Mouse (Mus musculus) kidney, embryonic 14.5 days (tissue): ENCODE results near the gene Ppp1r16b. TPM values are rescaled to one million over a fixed set of nuclear protein-coding genes. Genes with fewer than 3 reads are reported as not detected.

ENCODE experiments used
- ATAC-seq: fragments of 200-750 bp; cut with Nextera tagmentation; 2 replicates; pipeline ENCODE4 v1.8.0; 2017; ENCODE audit warnings: moderate number of reproducible peaks, mild to moderate bottlenecking, moderate TSS enrichment, moderate library complexity; ENCODE audit not compliant: low FRiP score, low TSS enrichment
- H3K27ac ChIP-seq: fragments of 300-500 bp; sonication (generic); 2 replicates; pipeline ENCODE4 v1.5.1; 2014; ENCODE audit warnings: low read depth, mild to moderate bottlenecking, low read length, moderate library complexity, mixed read lengths
- H3K27me3 ChIP-seq: fragments of 300-500 bp; sonication (generic); 2 replicates; pipeline ENCODE4 v1.6.1; 2014; ENCODE audit warnings: mild to moderate bottlenecking, low read length; ENCODE audit not compliant: control insufficient read depth, insufficient read depth
- H3K36me3 ChIP-seq: fragments of 300-500 bp; sonication (generic); 2 replicates; pipeline ENCODE4 v1.6.1; 2014; ENCODE audit warnings: low read length, mixed read lengths; ENCODE audit not compliant: control insufficient read depth, insufficient read depth
- H3K4me1 ChIP-seq: fragments of 300-500 bp; sonication (generic); 2 replicates; pipeline ENCODE4 v1.6.1; 2014; ENCODE audit warnings: low read length, mixed read lengths; ENCODE audit not compliant: control insufficient read depth, insufficient read depth
- H3K4me2 ChIP-seq: fragments of 300-500 bp; sonication (generic); replicated peaks from 2 replicates; pipeline ENCODE4 v1.6.1; 2014; ENCODE audit warnings: low read depth, mild to moderate bottlenecking, low read length
- H3K4me3 ChIP-seq: fragments of 300-500 bp; sonication (generic); 2 replicates; pipeline ENCODE4 v1.5.1; 2014; ENCODE audit warnings: mild to moderate bottlenecking, low read length
- H3K9ac ChIP-seq: fragments of 300-500 bp; sonication (generic); 2 replicates; pipeline ENCODE4 v1.6.1; 2014; ENCODE audit warnings: low read depth, mild to moderate bottlenecking, low read length, moderate library complexity
- H3K9me3 ChIP-seq: fragments of 300-500 bp; sonication (generic); 2 replicates; pipeline ENCODE4 v1.6.1; 2016; ENCODE audit warnings: low read length; ENCODE audit not compliant: control insufficient read depth
- whole genome bisulfite sequencing: fragments of 180-500 bp; shearing (Covaris S2); extraction: QIAGEN DNeasy Blood & Tissue Kit; methylation state at CpG from one replicate; pipeline ENCODE4 v1.1.7; 2014; 5-methylcytosine and 5-hydroxymethylcytosine counted together
- polyA plus RNA-seq: library from polyadenylated mRNA; unstranded; fragments of >200 nt; fragmentation: Nextera tagmentation; extraction: Ambion mirVana; gene quantifications from 2 replicates; pipeline ENCODE4 v1.2.1, GENCODE M21; 2014

Ppp1r16b gene
- polyA plus RNA-seq, 1 experiment from 2014 or later, result 17.3 TPM

DNA sequence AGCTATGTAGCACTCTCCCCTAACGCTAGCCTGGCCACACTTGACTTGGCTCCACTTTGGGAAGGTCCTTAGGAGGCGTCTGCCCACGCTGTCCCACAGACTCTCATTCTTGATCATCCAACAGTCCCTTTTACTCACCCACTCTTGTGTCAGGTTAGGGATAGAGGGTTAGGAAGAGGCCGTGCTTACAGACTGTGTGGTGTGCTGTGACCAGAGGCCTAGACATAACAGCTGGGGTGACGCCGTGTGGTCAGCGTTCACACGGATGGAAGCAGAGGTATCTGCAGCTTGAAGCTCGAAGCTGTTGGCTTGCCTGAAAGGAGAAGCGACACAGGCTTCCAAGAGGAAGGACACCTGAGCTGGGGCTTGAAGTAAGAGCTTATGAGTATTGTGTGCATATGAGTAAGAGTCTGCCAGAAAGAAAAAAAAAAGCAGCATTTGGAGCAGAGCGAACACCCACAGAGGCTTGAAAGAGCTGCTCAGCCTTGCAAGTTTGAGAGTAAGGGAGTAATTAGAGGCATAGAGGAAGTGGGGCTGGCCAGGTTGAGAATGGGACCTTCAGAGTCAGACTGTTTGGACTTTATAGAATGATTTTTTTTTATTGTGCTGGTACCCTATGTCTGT is 78.4 kb downstream of the Ppp1r16b start:
- H3K4me3 ChIP-seq, result no peak overlapping the region
- no peaks in the 10 kb centered on the region for H3K4me1 ChIP-seq
- H3K4me2 ChIP-seq, result no peak overlapping the region
- no peaks in the 10 kb centered on the region for H3K27me3 ChIP-seq
- no peaks in the 10 kb centered on the region for H3K36me3 ChIP-seq
- ATAC-seq, result no peak
- no peaks in the 10 kb centered on the region for H3K9me3 ChIP-seq
- H3K9ac ChIP-seq, result no peak overlapping the region
- no peak overlapping the region for H3K27ac ChIP-seq
- 87% methylated on average over 11 of the region's 11 CpGs for WGBS

DNA sequence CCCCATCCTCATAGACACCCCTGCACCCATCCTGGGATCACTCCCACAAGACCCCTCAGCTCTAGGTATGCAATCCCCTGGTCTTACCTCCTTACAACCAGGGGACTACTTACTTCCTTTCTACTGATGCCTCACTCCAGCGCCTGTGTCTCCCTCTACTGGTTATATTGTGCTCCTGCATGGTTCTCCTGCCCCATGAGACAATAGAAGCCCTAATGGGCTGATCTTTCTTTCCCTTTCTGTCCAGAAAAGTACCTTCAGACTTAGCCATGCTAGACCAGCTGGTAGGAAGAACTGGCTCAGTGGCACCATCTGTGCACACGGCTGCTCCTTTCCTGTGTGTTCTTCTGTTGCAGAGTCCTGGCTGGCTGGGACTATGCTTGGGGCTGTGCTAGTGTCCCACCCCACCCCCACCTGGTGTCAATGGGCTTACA is 79.9 kb downstream of the Ppp1r16b start:
- no peaks in the 10 kb centered on the region for H3K9me3 ChIP-seq
- H3K27me3 ChIP-seq, result no peaks in the 10 kb centered on the region
- peak; percentile 65; the same call in 1 of the 2 replicates for ATAC-seq
- no peak overlapping the region for H3K4me3 ChIP-seq
- no peak overlapping the region for H3K27ac ChIP-seq
- WGBS, result 21% methylated on average over 2 of the region's 2 CpGs
- H3K9ac ChIP-seq, result no peak overlapping the region
- H3K36me3 ChIP-seq, result no peaks in the 10 kb centered on the region
- H3K4me2 ChIP-seq, result no peak overlapping the region
- no peaks in the 10 kb centered on the region for H3K4me1 ChIP-seq

DNA sequence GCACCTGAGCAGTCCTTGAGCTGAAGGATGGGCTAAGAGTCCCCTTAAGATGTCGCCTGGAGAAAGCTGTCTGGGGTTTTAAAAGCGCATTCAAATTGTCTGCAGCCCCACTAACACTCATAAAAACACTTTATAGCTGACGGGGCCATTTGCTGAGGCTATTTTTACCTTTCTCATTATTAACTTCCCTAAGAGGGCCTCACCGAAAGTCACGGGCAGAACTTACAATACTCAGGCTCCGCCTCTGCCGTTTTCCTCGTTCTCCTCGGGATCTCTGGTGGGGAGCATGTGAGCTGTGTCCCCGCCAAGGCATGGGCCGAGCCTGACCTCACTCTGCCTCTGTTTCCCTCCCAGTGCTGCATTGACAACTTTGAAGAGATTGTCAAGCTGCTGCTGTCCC is 81.0 kb downstream of the Ppp1r16b start:
- H3K4me2 ChIP-seq, result no peak overlapping the region
- H3K27me3 ChIP-seq, result no peaks in the 10 kb centered on the region

DNA sequence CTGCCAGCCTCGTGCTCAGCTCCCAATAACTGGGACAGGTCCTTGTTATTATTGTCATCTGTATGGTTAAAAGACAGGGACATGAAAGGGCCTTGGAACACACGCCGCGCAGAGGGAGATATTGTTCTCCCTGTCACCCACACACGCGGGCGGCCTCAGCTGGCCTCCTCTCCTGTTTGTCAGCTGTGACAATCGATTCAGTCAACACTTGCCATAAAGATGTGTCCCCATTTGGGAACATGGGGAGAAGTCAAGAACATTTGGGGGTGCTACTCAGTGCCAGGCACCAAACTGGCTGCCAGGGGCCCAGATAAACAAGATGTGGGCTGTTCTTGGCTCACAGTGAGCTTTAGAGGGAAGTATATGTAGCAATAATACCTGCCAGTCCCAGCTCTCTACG is 84.2 kb downstream of the Ppp1r16b start:
- Histone ChIP-seq H3K4me2 (no peak overlapping the region), H3K4me1 (peaks cover 2% of the 10 kb centered on the region; the same call in 1 of the 2 replicates), H3K4me3 (no peak overlapping the region), H3K27ac (no peak overlapping the region), H3K27me3 (no peaks in the 10 kb centered on the region), H3K36me3 (no peaks in the 10 kb centered on the region), H3K9me3 (no peaks in the 10 kb centered on the region), H3K9ac (no peak overlapping the region)
- 87% methylated on average over 9 of the region's 9 CpGs for WGBS
- ATAC-seq, result no peak

More for the DNA sequence above, 81.0 kb downstream of the Ppp1r16b start:
- H3K36me3 ChIP-seq, result no peaks in the 10 kb centered on the region
- 54% methylated on average over 11 of the region's 11 CpGs for WGBS
- H3K27ac ChIP-seq, result no peak overlapping the region
- H3K9ac ChIP-seq, result no peak overlapping the region
- no peak for ATAC-seq
- no peaks in the 10 kb centered on the region for H3K4me1 ChIP-seq
- no peaks in the 10 kb centered on the region for H3K9me3 ChIP-seq
- no peak overlapping the region for H3K4me3 ChIP-seq

DNA sequence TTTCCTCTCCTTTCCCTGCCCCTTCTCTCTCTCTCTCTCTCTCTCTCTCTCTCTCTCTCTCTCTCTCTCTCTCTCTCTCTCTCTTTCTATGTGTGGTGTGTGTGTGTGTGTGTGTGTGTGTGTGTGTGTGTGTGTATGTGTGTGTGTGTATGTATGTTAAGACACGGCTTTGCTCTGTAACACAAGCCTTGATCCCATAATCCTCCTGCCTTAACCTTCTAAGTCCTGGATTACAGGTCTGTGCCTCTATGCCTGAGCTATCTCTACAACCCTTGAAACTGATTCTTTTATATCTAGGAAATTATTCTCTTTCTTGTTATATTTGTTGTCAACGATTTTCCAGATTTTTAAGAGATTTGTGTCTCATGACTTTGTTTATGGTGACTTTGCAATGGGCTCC is 95.0 kb downstream of the Ppp1r16b start:
- no peaks in the 10 kb centered on the region for H3K9me3 ChIP-seq
- no peak for ATAC-seq
- H3K4me2 ChIP-seq, result no peak overlapping the region
- no peak overlapping the region for H3K27ac ChIP-seq
- WGBS, result 71% methylated on average over 2 of the region's 2 CpGs
- H3K4me3 ChIP-seq, result no peak overlapping the region
- no peaks in the 10 kb centered on the region for H3K27me3 ChIP-seq
- no peaks in the 10 kb centered on the region; the same call in none of the 2 replicates for H3K36me3 ChIP-seq
- no peaks in the 10 kb centered on the region for H3K4me1 ChIP-seq
- no peak overlapping the region for H3K9ac ChIP-seq

DNA sequence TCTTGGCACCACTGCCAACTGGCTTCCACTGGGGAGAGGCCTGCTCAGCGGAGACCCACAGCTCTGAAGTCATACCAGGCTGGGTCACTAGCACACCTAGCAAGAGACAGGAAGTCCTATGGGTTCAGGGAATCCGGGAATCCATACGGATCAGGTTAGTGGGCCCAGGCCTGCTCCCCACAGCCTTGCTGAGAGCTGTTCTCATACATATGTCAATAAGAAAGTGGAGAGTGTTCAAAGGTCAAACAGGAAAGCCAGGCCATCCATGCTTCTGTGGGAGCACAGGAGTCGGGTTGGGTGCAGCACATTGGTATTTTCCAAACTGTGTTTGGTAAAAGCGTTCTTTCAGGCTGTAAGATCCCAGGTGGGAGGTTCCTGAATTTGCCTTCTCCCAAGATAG is 97.1 kb downstream of the Ppp1r16b start:
- Histone ChIP-seq H3K9me3 (no peaks in the 10 kb centered on the region), H3K4me2 (no peak overlapping the region), H3K9ac (no peak overlapping the region), H3K4me1 (no peaks in the 10 kb centered on the region), H3K27me3 (no peaks in the 10 kb centered on the region), H3K4me3 (no peak overlapping the region), H3K36me3 (no peaks in the 10 kb centered on the region; the same call in none of the 2 replicates), H3K27ac (no peak overlapping the region)
- WGBS, result 87% methylated on average over 5 of the region's 5 CpGs
- no peak for ATAC-seq

DNA sequence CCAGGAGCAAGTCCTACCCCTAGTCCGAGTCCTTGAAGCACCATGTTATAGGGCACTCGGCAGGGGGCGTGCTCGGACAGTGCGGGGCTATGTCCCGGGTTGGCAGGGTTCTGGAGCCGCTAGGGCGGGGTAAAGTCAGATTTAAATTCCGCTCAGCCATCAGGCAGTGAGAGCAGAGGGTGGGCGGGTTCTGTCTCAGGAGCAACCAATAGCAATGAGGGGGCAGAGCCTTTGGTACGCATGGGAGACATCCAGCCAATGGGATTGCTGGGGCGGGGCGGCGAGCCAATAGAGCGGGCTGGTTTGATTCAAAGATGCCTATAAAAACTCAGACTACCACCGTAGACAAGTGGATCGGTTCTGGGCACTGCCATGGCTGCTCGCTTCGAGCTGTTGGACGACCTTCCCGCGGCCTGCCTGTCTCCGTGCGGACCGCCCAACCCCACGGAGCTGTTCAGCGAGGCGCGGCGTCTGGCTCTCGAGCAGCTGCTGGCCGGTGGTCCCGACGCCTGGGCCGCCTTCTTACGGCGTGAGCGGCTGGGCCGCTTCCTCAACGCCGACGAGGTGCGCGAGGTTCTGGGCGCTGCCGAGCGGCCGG is 102.6 kb downstream of the Ppp1r16b start, which contains the start of gene Fam83d:
Fam83d (plus strand) TSS at position 352 of the 598 bp plus-strand sequence.
- Histone ChIP-seq H3K27ac (peak within 1 kb of the TSS; percentile 69; the same call in 1 of the 2 replicates), H3K4me3 (peak within 1 kb of the TSS; percentile 87), H3K9me3 (no peaks in the 10 kb centered on the region), H3K27me3 (no peaks in the 10 kb centered on the region), H3K9ac (peak within 1 kb of the TSS; percentile 82), H3K4me2 (peak within 1 kb of the TSS; percentile 94), H3K4me1 (peaks cover 29% of the 10 kb centered on the region), H3K36me3 (peaks cover 4% of the 10 kb centered on the region; the same call in 1 of the 2 replicates)
- peak; percentile 98 for ATAC-seq
- WGBS, result 0% methylated on average over 48 of the region's 48 CpGs

DNA sequence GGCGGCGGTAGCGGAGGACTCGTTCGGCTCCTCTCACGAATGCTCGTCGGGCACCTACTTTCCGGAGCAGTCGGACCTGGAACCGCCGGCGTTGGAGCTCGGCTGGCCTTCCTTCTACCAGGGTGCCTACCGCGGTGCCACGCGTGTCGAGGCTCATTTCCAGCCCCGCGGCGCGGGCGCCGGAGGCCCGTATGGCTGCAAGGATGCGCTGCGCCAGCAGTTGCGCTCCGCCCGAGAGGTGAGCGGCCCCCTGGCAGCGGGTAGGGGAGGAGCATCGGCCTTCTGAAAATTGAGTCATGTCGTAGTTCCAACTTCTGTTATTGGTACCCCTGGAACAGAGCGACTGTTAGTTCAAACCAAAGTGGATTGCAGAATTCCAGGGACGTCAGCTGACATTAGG is 103.2 kb downstream of the Ppp1r16b start:
- peak overlapping the region; percentile 94 for H3K4me2 ChIP-seq
- peak overlapping the region; percentile 87 for H3K4me3 ChIP-seq
- H3K27ac ChIP-seq, result peak overlapping the region; percentile 69; the same call in 1 of the 2 replicates
- H3K9me3 ChIP-seq, result no peaks in the 10 kb centered on the region
- H3K27me3 ChIP-seq, result no peaks in the 10 kb centered on the region
- H3K36me3 ChIP-seq, result peaks cover 8% of the 10 kb centered on the region; the same call in 1 of the 2 replicates
- WGBS, result under 1% methylated on average over 36 of the region's 37 CpGs
- peak overlapping the region; percentile 82 for H3K9ac ChIP-seq
- no peak for ATAC-seq
- peaks cover 29% of the 10 kb centered on the region for H3K4me1 ChIP-seq

DNA sequence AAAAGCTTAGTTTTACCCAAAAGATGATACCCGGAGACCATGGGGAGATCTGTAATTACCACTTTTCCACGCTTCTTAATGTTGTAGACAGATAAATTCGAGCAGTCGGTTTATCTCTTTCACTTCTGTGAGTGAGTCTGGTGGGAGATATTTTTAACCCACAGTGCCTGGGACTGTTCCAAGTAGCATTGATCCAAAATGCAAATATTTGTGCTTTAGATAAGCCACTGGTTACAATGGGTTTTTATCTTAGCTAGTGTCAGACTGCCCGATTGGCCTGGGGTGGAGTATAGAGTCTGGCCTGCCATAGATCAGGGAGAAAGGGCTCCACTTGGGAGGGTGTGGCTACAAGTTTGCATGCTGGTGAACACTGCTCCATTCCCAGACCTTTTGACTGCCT is 103.6 kb downstream of the Ppp1r16b start:
- Histone ChIP-seq H3K9me3 (no peaks in the 10 kb centered on the region), H3K36me3 (peaks cover 12% of the 10 kb centered on the region), H3K4me3 (peak overlapping the region; percentile 87), H3K9ac (peak overlapping the region; percentile 82; the same call in 1 of the 2 replicates), H3K4me1 (peaks cover 29% of the 10 kb centered on the region), H3K4me2 (peak overlapping the region; percentile 94), H3K27ac (no peak overlapping the region), H3K27me3 (no peaks in the 10 kb centered on the region)
- 5% methylated on average over 5 of the region's 5 CpGs for WGBS
- ATAC-seq, result no peak
